Mouse (Mus musculus) olfactory bulb, adult 2 months (tissue): ENCODE results near the gene Rab27a. TPM values are rescaled to one million over a fixed set of nuclear protein-coding genes. Genes with fewer than 3 reads are reported as not detected.

ENCODE experiments used
- H3K27ac ChIP-seq: fragments of 200-500 bp; 2 replicates; pipeline ENCODE4 v1.5.1; 2012; ENCODE audit warnings: low read depth, low read length; ENCODE audit not compliant: insufficient read depth
- H3K4me1 ChIP-seq: fragments of 200-500 bp; 2 replicates; pipeline ENCODE4 v1.6.1; 2012; ENCODE audit warnings: low read length; ENCODE audit not compliant: control insufficient read depth, insufficient read depth
- H3K4me3 ChIP-seq: fragments of 200-500 bp; 2 replicates; pipeline ENCODE4 v1.5.1; 2012; ENCODE audit warnings: mild to moderate bottlenecking, low read depth, low read length, moderate library complexity; ENCODE audit not compliant: insufficient read depth
- CTCF ChIP-seq: fragments of 200-500 bp; IDR thresholded peaks from 2 replicates; pipeline ENCODE4 v1.5.1; 2012; ENCODE audit warnings: low read depth, mild to moderate bottlenecking, low read length, moderate library complexity; ENCODE audit not compliant: insufficient read depth
- POLR2A ChIP-seq: fragments of 200-500 bp; IDR thresholded peaks from 2 replicates; pipeline ENCODE4 v1.6.1; 2012; ENCODE audit warnings: mild to moderate bottlenecking, low read depth, low read length, moderate library complexity; ENCODE audit not compliant: insufficient read depth
- WGBS: fragments of 180-500 bp; shearing (Covaris S2); methylation state at CpG from one replicate; pipeline ENCODE4 v1.1.7; 2018; 5-methylcytosine and 5-hydroxymethylcytosine counted together
- polyA plus RNA-seq: library from polyadenylated mRNA; stranded (reverse); fragments of >200 nt; gene quantifications from 2 replicates; pipeline ENCODE4 v1.2.4, GENCODE M21; 2012; ENCODE audit warnings: low replicate concordance; ENCODE audit not compliant: missing spikeins, insufficient read depth, insufficient read length

Gene Rab27a
- polyA plus RNA-seq, 1 experiment = not detected

- Histone ChIP-seq H3K4me3 (no peak overlapping the region), H3K4me1 (peaks cover 6% of the 10 kb centered on the region), H3K27ac (no peak overlapping the region)
- WGBS = 88% methylated on average over 4 of the region's 4 CpGs
- TF ChIP-seq CTCF = no peak
- TF ChIP-seq POLR2A = no peak
Measured at GRCm38 (mm10) chr9:73118012-73118411, 73.4 kb downstream of the Rab27a start.

- H3K4me1 ChIP-seq = no peaks in the 10 kb centered on the region
- TF ChIP-seq POLR2A (no peak), CTCF (no peak)
- no peak overlapping the region for H3K27ac ChIP-seq
- no peak overlapping the region for H3K4me3 ChIP-seq
- WGBS = 57% methylated on average over 8 of the region's 8 CpGs
Measured at GRCm38 (mm10) chr9:73121735-73122134, 77.1 kb downstream of the Rab27a start.

DNA sequence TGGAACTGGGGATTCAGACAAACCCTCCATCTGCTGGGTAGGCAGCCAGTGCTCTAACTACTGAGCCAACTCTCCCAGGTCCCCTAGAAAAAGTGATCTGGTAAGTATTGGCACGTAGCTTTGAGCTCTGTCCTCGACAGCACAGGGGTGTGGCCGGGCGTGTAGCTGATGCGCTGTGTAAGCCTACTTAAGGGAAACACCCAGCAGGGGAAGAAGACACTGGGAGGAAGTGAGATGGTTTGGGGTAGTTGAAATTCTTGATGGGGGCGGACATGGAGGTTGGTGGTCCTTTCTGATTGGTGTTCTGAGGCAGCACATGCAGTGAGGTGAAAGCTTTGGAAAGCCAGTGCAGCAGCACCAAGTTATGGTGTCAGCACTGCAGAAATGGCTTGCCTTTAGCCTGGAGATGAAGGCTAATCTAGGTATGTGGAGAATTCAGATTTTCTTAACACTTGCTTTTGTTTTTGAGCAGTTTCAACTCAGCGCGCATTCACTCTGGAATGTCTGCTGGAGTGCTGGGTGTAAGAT is 80.5 kb downstream of the Rab27a start:
- Histone ChIP-seq H3K4me3 (no peak overlapping the region), H3K4me1 (no peaks in the 10 kb centered on the region), H3K27ac (no peak overlapping the region)
- 91% methylated on average over 8 of the region's 8 CpGs for WGBS
- TF ChIP-seq POLR2A = no peak

- no peak for TF ChIP-seq POLR2A
- no peak for TF ChIP-seq CTCF
- Histone ChIP-seq H3K27ac (no peak overlapping the region), H3K4me3 (no peak overlapping the region), H3K4me1 (no peaks in the 10 kb centered on the region)
- 86% methylated on average over 2 of the region's 2 CpGs for WGBS
Measured at GRCm38 (mm10) chr9:73127457-73127856, 82.8 kb downstream of the Rab27a start.

GRCm38 (mm10) chr9:73129875-73130274 is 85.2 kb downstream of the Rab27a start:
- no peak overlapping the region for H3K4me3 ChIP-seq
- WGBS = 87% methylated on average over 8 of the region's 8 CpGs
- TF ChIP-seq POLR2A (no peak), CTCF (no peak)
- H3K27ac ChIP-seq = no peak overlapping the region
- H3K4me1 ChIP-seq = no peaks in the 10 kb centered on the region

DNA sequence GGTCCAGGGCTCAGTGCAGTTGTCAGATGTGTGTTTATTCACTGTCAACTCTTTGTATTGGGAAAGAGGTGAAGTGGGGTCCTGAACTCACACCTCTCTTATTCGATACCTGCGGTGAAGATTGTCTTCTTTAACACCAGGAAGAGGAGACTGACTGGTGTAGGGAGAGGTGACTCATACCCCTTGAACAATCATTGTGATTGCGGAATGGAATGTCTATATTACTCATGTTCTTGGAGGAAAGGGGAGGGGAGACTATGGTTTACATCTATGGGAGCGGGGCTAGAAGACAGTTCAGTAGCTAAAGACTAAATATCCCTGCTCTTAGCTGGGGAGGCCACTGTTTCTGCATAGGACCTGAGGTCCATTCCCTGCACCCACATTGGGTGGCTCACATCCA is 85.9 kb downstream of the Rab27a start:
- Histone ChIP-seq H3K27ac (no peak overlapping the region), H3K4me1 (no peaks in the 10 kb centered on the region), H3K4me3 (no peak overlapping the region)
- 86% methylated on average over 4 of the region's 4 CpGs for WGBS
- TF ChIP-seq POLR2A (no peak), CTCF (no peak)

DNA sequence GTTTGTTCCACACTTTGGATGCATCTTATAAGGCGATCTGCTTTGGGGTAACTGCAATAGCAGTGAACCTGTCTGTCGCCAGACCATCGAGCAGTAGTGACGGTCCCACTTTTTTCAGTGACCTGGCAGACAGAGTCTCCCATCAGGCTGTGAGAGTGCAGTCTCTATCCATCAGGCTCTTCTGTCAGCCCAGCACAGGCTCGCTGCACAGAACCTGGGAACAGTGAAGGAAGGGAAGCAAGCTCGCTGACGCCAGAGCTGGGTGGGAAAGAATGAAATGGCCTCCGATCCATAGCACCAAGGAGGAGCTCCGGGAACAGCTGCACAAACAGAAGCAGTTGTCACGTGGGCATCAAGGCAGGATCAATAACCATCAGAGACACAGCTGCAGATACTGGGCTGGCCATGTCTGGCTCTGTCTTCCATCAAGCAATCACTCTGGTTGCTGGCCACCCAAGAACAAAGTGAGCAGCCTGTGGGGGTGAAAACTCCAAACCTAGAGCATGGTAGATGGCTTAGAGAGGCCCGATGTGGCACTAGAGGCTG is 92.8 kb downstream of the Rab27a start:
- Histone ChIP-seq H3K4me3 (no peak overlapping the region), H3K4me1 (no peaks in the 10 kb centered on the region), H3K27ac (no peak overlapping the region)
- 77% methylated on average over 11 of the region's 11 CpGs for WGBS
- TF ChIP-seq CTCF = no peak
- no peak for TF ChIP-seq POLR2A

Other genes starting within 250 kb of the Rab27a start
- gene Prtg, start 238.0 kb upstream of the Rab27a start, polyA plus RNA-seq = not detected in 2 replicates
- gene Pygo1, start 119.2 kb upstream of the Rab27a start, polyA plus RNA-seq = not detected in 2 replicates
- gene Dyx1c1, start 86.1 kb upstream of the Rab27a start, polyA plus RNA-seq = not detected in 2 replicates
- not detected in 2 replicates for gene Gm44503, start 86.0 kb upstream of the Rab27a start, polyA plus RNA-seq
- not detected in 2 replicates for gene Ccpg1os, start 59.5 kb upstream of the Rab27a start, polyA plus RNA-seq
- gene Ccpg1, start 59.4 kb upstream of the Rab27a start, polyA plus RNA-seq = not detected in 2 replicates
- not detected in 2 replicates for gene Pigb, start 4.5 kb upstream of the Rab27a start, polyA plus RNA-seq
- not detected in 2 replicates for gene Khdc3, start 57.0 kb downstream of the Rab27a start, polyA plus RNA-seq
- not detected in 2 replicates for gene Gm20509, start 57.6 kb downstream of the Rab27a start, polyA plus RNA-seq
- gene Rsl24d1, start 68.6 kb downstream of the Rab27a start, polyA plus RNA-seq = not detected in 2 replicates